Mouse (Mus musculus) inflammation-experienced regulatory T-cells (primary cell): ENCODE measurements around the gene Gm5152. TPM values are rescaled to one million over a fixed set of nuclear protein-coding genes. Genes with fewer than 3 reads are reported as not detected.

Experiments
- polyA plus RNA-seq, 2 experiments: library from polyadenylated mRNA; unstranded; fragments of 100-300 nt; shearing (Covaris generic); gene quantifications; one replicate each; pipeline ENCODE4 v1.2.1; 2017

Gm5152 gene
- not detected for polyA plus RNA-seq

GRCm38 (mm10) chr5:10246426-10246825 is at the start of gene Gm5152:
Gene Gm5152 (minus strand): TSS chr5:10246526.

